Mouse (Mus musculus): ENCODE data around the gene Vps13d.

Vps13d gene

DNA sequence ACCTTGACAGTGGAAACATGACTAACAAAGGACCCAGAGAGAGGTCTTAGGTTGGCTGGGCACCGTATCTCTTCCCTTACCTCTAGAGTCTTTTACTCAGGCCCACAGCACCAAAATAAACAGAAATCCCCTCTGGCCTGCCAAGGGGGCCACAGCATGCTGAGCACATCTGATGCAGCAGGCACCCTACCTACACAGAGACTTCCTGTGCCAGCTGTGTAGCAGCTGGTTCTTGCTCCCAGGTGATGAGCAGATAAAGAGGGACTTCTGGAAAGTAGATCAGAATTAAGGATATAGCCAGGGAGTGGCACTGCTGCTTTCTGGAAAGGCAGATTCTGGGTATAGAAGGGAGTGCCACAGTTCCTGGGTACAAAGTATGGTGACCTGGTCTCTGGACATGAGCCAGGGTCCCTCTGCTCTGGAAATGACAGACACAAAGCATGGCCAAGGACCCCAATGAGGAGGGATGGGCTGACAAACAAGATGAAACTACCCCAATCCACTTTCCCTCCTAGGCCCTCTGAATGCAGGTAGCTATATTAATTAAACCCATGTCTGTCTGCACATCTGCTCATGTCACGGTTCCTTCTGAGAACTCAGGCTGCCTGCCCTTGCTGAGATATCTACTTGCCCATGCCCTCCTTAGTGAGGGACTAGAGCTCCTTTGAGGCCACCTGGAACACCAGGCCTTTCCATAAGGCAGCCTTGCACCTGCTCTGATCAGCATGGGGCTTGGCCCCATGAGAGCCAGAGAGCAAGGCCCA lies 195.8 kb downstream of the Vps13d start:
- no peak for DNase-seq

DNA sequence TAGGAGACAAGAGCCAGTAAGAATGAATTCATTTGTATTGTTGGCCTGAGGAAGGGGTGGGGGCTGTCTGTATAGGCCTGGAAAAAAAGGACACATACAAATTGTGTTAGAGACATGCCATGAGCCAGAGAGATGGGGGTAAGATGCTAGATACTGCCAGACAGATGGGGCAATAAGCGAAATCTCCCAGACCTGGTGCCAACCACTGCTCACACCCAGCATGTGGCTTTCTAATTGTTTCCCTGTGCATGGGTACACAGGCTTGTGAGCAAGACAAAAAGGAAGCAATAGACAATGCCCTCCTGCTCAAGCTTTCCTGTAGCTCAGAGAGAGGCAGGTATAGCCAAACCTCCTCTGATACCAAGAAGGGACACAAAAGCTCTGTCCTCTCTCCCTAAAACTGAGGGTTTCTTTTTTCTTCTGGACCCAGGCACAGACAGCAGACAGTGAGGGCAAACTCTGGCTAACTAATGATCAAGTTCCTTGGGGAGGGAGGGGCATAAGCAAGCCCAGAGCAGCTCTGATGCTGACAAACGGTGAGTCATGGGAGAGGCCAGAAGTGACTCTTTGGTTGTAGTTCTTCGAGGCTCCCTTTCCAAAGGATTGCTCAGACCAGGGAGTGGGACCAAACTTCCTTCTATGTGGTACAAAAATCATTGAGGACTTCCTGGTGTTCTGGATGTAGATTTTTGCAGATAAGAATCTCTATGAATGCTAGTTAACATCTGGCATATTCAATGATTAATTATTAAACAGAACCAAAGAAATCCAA lies 196.7 kb downstream of the Vps13d start:
- DNase-seq: no peak

DNA sequence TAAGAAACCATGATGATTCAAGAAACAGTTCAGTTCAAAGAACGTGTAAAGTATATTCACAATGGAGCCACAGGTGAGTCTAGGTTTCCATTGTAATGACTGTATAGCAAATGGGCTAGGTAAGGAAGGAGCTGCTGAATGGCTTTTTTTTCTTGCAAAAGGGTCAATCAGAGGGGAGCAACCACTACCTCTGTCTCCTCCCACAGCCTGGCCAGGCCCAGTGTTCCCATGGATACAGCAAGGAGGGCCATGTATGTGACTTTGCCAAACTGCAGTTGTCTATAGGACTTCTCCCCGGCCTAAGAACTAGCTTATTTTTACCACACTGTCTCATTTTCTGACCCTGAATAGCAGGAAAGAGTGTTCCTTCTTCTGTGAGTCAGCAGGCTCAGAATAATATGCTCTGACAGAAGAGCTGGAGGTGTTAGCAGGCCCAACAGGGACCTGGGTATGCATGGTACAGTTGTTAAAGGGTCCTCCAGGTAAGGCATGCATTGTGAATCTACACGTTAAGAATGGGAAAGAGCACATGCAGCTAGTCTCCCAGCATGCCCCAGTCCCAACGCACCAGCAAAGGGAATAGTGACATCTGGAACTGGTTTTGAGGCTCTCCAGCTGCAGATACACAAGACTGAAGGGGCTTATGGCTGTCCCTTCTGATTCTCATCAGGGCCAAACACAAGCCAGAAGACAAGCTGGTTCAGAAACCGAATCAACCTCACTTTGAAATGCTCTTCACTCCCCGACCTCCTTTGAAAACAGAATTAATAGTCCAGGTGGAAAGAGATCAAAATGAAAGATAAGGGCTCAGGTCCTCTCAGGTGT lies 197.6 kb downstream of the Vps13d start:
- DNase-seq: no peak

DNA sequence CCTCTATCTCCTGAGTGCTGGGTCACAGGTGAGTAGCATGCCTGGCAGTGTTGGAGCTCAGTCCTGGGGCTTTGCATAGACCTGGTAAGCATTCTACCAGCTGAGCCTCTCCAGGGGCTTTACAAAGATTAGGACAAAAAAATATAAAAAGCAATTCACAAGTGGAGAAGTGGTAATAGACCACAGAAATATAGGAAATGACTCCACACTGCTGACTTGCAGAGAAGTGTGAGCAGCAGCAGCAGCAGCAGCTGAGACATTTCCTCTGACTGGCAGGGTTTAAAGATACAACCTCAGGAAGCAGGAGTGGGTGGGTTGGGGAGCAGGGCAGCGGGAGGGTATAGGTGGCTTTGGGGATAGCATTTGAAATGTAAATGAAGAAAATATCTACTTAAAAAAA lies 199.0 kb downstream of the Vps13d start:
- peak; percentile 33 for DNase-seq

DNA sequence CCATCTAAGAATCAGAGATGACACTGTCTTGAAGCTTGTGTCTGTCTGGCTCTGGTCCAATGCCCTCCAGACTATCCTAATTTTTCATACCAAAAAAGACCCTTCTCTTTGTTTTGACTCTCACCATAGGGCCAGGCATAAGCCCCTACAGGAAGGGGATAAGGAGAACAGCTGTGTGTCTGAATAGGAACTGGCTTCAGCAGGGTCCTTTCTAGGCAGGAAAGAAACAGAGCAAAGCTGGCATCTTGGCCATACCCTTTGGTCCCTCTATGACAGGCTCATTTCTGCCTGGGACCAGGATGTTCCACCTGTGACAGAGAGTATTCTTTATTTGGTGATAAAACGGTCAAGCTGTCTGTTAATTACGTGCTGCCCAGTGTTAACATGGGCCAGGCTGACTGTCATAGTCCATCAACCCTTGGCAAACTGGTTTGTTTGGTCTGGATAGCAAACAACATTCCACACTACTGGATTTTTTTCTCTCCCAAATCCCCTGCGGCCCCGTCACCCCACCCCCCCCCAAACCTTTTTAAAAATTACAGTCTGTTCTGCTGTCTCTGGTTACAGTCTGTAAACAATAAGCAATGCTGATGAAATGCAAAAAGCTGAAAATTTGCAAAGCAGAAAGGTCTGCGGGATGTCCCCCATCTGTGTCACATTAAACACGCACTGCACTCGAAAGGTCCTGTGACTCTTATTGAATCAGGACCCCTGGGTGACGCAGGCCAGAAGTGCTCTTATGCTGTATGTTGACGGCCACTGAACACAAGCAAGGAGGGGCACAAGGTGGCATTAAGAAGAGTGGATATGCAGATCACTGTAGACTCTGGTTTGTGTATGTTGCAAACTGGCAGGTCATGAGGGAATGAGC lies 201.5 kb downstream of the Vps13d start:
- no peak for DNase-seq

DNA sequence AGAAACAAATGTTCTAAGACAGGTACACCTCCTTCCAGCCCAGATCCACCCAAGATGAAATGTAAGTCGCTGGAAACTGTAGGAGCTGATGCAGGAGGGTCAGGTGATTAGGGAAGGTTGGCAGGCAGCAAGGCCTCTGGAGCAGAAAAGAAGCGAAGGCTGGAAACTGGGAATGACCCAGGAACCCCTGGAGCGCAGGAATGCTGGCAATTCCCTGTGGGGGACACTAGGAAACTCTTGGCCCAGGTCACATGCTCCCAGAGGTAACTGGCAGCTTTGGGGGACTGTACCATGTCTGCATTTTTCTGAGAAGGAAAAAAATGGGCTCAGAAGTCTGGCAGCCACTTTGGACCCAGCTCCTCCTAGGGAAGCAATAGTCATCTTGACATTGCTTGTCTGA lies 202.4 kb downstream of the Vps13d start:
- no peak for DNase-seq

DNA sequence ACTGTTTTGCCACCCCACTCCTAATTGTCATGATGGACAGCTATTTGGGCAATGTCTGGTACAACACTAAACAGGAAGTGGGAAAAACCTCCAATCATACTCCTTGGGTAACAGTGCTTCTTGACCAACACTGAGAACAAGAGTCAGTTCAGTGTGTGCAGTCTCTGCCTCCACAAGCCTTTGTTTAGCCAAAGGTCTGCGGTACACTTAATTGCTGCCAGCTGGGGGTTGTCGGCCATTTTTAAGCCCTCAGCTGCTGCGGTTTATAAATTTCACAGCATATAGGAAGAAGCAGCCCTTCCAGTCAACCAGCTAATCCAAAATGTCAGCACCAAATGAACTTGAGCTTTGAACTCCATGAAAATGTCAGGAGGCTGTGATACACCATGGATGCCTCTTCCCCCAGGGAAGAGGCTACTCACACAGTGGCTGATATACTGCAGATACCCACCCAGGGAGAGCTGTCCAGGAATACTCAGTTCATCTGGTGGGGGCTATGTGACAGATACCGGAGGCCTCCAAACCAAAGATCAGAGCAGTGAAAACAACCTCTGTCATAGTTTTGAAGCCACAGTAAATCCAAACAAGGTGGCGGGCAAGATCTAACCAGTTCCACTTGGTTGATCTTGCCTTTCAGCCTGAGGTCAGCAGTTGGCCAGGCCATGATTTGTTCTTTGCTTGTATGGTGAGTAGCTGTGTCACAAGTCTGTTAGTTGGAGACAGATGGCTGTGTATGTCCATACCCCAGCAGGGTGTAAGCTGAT lies 206.2 kb downstream of the Vps13d start:
- no peak for DNase-seq

DNA sequence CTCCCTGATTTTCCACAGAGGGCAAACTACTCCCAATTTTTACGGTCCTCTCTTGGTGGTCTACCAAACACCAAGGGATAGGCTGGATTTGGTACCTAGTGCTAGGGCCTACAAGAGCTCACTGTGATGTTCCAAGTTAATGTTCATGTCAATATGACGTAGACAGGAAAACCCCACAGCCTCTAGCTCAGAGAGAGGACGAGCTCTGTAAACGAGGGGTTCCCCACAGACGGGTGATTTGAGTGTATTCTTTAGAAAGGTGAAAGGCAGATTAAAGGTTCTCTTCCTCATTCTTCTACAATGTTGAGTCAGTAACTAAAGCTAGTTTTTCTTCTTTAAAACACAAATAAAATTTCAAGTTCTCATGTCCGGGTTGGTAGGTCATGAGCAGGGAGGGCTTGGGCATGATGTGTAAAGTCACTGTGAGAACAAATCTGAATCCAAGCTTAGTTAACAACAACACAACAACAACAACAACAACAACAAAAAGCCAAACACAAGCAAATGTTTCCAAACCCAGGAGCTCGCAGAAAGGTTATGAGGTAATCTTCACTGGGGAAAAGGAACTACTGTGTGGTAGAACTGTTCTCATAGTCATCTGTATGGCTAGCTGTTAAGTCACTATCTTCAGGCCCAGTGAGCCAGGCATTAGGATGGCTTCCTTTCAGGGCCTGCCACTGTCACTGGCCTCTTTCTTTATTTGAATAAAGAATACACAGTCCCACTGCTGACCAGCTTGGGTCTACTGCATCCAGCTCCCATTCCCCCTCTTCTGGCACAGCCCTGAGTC lies 208.6 kb downstream of the Vps13d start:
- no peak for DNase-seq

DNA sequence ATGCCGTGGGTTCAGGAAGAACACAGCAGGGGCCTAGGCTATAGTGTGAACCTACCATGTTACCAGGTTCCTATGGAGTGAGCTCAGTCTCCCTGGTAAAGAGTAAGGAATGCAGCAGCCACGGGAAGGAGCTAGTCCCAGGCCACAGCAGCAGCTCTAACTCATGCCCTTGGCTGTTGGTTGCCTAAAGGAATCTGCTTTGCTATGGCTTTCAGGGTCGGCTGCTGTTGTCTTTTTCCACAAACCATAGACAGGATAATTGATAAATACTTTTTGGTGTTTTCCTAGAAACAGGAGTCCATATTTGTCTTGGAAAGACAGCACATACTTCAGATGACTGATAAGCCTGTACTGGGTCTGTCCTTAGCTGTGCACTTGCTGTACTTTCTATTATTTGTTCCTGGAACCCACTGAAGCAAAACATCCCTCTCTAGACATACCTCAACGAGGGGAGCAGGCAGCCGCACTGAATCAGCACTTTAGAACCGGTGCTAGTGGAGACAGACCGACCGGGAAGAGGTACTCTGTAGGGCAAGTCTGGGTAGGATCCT lies 210.9 kb downstream of the Vps13d start:
- no peak for DNase-seq

DNA sequence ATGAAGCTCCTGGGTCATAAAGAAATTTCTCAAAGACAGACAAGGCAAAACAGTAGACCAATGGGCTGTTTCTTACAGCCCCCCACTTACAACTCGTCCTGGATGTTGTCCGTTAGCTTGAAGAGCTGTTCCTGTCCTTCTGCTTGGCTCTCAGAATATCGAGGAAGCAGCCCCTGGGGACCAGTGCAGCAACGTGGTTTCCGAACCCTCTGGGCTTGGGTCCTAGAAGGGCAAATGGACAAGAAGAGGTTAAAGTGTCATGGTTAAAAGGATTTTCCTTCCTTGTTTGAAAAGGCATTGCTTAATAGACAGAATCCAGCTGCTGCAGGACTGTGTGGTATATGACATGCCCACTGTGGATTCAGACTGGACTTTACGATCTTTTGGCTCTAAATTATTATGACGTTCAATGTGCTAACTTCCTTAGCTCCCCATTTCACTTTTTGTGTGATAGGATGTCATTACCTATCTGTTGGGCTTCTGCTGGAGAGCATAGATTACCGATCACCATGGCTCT lies 211.5 kb downstream of the Vps13d start:
- DNase-seq: no peak

DNA sequence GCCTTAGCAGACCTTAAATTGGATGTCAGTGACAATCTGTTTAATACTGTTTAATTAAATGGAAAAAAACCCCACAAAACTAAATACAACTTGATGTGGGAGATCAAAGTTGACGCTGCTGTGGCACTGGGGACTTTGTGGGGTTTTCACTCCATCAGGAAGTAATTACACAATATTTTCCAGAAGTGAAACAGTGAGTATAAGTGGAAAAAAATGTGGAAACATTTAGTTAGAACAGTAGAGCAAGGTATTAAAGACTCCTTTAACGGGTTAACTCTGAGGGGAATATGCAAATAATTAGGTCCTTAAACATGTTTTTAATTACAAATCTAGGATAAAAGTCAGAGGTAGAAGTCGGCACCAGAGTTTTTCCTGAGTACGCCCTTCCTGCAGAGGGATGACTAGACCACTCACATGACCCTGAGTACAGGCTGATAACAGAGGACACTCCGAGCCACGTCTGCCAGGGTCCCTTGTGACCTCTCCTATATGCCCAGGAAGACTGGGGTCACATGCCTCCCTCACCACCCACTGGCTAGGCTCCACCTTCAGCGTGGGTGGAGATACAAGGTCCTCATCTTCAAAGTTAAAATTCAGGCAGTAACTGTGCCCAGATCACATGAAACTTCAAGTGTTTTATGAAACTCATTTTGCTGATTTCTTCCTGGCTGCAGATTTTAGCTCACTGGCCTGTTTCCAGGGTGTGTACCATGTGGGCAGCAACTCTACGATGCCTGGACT lies 213.8 kb downstream of the Vps13d start:
- no peak for DNase-seq

DNA sequence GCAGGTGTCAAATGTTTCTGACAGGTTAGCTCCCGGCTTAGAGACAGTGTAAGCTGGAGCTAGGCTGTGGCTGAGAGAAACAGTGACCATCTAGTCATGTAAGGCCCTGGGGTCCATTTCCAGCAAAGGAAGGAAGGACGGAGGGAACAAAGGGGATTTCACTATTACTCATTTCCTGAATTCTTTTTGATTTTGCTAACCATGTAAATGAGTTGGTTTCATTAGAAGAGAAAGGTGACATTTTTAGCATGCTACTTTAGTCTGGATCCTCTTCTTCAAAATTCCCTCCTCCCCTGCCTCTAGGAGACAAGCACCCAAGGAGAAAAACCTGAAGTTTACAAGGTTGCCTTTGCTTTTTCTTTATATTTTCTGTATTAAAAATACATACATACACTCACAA lies 214.7 kb downstream of the Vps13d start:
- no peak for DNase-seq

DNA sequence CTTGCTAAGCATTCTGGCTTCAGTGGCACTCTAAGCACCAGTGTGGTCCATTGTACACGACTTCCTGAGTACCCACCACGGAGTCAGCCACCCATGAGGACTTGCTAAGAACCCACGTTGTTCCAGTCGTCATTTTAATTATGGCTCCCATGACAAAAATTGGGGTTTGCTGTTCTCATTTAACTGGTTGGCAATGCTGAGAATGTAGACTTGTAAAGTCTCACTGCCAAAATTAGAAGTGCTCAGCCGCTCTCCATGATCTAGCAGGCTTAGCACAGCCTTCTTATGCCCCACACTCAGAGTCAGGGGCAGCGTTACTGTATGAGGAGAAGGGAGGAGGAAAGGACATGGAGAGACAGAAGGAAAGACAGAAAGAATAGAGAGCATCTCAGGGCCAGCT lies 216.8 kb downstream of the Vps13d start:
- DNase-seq: no peak

DNA sequence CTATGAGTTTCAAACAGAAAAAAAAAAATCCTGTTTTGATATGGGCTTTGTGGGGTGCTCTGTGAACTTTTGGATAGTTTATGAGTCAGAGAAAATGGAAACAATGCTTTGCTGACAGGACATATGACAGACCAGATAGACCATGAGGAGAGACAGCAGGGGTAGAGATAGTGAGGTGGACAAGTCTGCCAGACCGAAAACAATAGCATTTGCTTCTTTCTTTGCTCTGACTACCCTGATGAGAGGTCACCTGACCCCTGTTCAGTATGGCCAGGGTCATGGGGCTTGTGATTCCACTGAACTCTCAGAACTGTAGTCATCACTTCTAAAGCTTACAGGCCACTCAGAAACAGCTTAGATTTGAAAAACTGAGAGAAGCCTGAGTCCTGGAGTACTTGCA lies 217.7 kb downstream of the Vps13d start:
- no peak for DNase-seq

DNA sequence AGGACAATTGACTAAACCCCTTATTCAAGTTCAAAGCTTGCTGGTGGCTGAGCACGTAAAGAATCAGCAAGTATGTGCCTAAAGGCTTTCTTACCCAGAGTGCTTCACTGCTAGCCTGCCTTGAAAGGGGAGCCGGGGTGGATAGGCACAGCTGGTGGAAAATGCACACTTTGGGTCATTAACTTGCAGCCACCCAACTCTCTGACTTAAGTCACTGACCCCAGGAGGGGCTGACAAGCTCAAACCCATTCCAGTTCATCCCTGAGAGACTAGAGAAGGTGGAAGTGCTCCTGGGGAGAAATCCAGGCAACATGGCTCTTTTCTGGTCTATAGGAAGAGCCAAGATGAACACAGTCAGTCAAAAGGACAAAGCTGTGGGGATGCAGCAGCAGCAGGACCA lies 219.3 kb downstream of the Vps13d start:
- no peak for DNase-seq

DNA sequence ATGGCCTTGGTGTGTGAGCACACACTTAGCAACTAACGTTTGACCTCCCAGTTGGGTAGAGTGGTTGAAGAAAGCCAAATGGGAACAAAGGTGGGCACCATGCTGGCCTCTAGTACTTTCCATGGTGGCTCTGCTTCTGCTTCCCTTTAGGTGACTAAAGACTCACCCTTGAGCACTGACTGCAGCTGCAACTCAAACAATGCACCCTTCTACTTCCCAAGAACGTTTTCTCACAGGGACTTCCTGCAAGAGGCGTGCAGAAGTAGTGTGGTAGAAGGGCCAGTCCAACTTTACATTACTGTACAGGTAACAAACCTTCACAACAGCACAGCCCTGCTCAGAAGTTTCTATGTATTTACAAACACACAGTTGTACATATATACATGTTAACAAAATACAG lies 220.3 kb downstream of the Vps13d start:
- no peak for DNase-seq

DNA sequence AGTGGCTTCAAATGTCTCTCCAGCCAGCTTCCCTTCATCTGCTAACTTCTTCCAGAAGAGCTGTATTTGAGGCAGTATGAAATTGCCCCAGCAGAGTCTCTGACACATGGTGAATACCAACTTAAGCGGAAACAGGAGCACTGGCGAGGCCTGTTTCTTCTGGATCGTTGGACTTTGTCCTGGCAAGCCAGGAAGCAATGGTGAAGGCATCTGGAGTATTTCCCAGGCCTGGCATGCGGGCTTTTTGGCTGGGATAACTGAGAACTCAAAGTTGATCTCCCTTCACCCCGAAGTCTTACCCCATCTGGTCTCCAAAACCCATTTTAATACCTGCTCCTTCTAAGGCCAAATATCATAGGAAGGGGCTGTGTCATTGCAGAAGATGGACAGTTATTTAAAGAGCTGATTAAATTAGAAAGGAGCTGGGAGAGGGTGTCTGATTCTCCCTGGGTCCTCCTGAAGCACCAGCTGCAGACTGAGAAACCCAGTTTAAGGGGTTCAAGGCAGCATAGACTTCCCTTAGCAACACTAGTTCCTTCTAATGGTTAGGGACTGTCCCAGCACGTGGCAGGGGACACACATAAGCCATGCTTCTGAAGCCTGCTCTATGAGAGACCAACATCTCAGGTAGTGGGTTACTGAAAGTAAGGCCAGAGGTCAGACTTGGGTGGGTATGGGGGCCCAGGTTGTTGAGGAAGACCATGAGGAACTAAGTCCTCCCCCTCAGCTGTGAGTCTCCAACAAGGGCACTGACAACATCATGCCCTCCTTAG lies 221.7 kb downstream of the Vps13d start:
- no peak for DNase-seq

DNA sequence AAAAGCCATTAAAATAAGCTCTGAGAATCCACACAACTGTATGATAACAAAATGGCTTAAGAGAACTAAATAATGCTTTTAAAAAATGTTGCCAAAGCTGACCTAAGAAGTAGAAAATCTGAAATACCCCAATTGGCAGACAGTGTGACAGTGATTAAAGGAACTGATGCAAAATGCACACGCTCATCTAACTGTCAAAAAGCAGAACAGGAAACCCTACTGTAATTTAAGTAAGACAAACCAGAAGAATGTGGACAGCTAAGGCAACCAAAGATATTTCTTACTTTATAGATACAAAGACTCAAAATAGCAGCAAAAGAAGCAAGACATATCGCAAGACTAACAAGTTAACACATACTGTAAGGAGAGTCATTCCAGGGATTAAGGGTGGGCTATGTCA lies 223.8 kb downstream of the Vps13d start:
- no peak for DNase-seq

DNA sequence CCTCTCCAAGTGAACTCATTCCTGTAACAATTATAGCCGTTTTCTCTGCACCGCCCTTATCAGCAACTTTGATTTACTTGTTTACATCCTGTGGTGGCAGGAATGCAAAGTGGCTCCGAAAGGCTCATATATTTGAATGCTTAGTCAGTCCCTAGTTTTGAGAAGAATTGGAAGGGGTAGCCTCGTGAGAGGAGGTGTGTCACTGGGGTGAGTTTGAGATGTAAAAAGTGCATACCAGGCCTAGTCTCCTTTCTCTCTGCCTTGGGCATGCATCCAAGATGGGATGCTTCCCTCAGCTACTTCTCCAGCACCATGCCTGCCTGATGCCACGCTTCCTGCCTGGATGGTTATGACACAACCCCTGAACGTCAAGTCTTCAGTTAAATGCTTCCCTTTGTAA lies 225.8 kb downstream of the Vps13d start:
- no peak for DNase-seq

Data from thymus, postnatal 25 days (tissue).